Mouse (Mus musculus): Measurements from ENCODE around the gene Hs6st3. TPM values are rescaled to one million over a fixed set of nuclear protein-coding genes. Genes with fewer than 3 reads are reported as not detected.

Hs6st3 gene
- total RNA-seq, 2 experiments from 2014 or later, result 0.43 to 0.83 TPM

- DNase-seq, result peak; percentile 18 to 36
Measured at GRCm38 (mm10) chr14:119797172-119797850, 659.2 kb downstream of the Hs6st3 start.

DNA sequence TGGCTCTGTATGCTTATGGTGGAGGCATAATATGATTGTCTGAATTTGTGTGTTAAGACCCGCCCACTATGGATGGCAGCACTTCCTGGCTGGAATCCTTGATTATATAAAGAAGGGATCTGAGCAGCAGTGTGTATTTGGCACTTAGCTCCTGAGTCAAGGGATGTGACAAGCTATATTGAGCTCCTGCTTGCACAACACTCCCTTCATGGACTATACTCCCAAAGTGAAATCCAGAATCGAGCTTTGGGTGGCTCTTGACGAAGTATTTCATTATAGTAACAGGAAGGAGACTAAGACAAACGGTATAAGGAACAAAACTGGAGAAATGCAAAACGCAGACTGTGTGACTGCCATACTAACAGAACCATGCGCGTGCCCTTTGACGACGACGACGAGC is 660.4 kb downstream of the Hs6st3 start:
- DNase-seq, result no peak

DNA sequence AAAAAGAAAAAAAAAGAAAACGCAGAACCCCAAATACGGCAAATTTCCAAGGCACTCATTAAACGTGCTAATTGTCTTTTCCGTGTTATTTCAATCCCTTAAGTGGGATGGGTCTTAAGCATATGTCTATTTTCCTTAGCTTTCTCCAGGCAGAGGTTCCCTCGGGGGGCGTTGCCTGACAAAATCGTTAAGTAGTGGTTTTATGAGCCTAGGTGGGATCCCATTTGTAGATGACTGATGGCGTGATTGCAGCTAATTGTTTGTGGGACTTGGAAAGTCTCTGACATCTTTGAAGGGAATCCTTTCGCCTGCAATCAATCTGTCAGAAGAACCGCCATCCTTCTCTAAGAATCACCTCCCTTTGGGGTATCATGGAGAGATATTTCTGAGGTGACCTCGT is 662.7 kb downstream of the Hs6st3 start:
- no peak for DNase-seq

GRCm38 (mm10) chr14:119813898-119814297 is 675.8 kb downstream of the Hs6st3 start:
- no peak for DNase-seq

DNA sequence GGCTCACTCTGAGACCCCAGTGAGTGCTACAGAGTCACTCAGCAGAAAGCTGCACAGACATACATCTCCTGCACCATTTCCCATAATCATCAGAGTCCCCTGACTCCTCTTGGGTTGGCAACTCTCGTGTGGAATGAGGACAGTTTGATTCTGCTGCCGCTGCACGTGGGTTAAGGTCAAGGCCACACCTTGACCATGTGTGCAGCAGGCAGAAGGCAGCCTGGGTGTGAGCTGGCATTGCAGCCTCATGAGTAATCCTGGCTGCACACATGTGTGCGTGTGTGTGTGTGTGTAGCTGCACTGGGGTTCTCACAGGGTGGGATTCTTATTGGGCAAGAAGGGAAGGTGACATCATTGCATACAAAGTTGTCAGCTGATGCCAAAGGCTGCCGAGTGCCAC is 677.5 kb downstream of the Hs6st3 start:
- peak; percentile 70 to 76 for DNase-seq

DNA sequence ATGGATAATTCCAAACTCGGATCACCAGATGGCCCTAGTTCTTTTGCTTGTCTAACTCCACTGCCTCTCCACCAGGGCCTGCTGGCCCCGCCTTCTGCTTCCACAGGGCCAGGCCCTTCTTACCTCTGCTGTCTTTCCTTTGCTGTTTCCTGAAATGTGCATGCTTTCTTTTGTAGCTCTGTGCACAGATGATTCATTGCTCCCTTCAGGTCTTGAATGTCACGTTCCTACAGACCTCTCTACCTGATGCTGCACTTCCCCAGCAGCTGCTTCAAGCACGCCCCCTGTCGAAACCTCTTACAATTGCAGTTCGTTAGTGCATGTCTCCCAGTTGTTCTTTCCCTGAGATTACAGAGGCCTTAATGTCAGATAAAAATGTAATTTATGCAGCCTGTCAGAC is 682.4 kb downstream of the Hs6st3 start:
- peak; percentile 37 to 70 for DNase-seq

- peak in 1 of 2 experiments; percentile 34 for DNase-seq
Measured at GRCm38 (mm10) chr14:119831165-119832011, 693.2 kb downstream of the Hs6st3 start.

- DNase-seq, result no peak
Measured at GRCm38 (mm10) chr14:119832012-119832325, 693.8 kb downstream of the Hs6st3 start.

DNA sequence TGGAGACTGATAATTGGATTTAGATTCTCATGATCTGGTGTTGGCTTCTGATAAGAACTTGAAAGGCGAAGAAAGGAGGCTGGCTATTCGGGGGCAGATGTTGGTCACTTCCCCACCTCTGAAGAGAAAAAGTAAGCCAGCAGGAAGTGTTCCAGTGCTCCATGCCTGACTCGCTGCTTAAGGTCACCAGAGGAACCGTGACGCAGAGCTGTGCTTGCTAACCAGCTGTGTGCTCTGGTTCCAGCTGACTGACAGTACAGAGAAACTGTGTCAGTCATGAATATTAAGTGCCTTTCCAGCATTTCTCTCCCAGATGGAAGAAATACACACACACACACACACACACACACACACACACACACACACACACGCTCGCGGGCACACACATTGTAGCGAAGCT is 694.8 kb downstream of the Hs6st3 start:
- no peak for DNase-seq

DNA sequence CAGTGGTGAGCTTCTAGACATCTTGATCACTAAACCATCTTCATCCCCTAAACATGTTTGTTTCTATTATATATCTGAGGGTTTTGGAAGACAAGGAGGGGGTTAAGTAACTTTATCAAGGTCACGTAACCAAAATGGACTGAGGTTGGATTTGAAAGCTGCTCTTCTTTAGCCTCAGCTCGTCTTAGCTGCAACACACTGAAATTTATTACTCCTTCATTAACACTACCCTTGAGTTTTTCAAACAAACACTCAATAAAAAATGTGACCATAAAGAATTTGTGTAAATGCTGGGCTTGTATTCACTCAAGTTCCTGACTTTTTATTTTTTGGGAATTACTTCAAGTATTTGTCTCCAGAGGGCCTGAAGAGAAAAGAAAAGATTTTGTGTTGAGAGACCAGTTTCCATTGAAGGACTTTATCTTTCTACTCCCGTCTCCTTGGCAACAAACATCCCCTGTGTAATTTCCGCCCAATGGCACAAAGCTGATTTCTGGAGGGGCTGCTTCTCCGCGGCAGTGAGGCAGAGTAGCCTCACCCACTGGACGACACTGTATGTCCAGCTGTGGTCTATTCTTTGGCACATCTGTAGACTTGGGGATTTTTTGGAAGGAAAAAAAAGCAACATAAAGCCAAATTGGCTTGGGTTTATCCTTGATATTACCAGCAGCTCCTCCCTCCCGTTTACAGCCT is 696.0 kb downstream of the Hs6st3 start:
- DNase-seq, result no peak

DNA sequence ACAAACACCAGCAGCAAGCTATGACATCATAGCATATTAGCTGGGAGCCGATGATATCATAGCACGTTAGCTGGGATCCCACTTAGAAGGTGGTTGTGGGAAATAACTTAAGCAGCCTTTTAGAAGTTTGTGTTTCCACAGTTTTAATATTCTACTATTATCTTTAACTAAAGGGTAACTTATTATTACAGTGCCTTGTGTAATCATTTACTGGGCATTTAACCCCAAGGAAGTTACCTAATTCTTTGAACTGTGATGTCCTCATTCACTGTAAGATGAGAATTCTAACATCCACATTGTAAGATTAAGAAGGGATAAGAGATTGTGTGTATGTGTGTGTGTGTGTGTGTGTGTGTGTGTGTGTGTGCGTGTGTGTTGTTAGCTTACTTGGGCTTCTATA is 697.9 kb downstream of the Hs6st3 start:
- DNase-seq, result no peak

- peak in 1 of 2 experiments; percentile 14 for DNase-seq
Measured at GRCm38 (mm10) chr14:119847540-119847939, 709.4 kb downstream of the Hs6st3 start.

- no peak for DNase-seq
Measured at GRCm38 (mm10) chr14:119848759-119849298, 710.7 kb downstream of the Hs6st3 start.

- no peak for DNase-seq
Measured at GRCm38 (mm10) chr14:119849338-119849737, 711.2 kb downstream of the Hs6st3 start.

DNA sequence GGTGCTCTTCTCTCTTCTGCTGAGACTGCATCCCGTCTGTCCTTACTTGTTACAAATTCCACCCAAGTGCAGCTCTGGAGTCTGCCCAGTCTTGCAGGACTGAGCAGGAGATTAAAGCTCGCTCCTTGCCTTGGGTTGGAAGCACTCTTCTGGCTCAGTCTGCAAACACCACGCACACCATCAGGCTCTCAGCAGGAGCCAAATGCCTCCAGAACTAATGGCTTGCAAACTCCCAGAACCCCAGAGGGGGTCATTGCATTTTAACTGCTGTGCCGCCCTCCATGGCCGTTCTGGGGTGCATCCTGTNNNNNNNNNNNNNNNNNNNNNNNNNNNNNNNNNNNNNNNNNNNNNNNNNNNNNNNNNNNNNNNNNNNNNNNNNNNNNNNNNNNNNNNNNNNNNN is 714.0 kb downstream of the Hs6st3 start:
- peak in 1 of 2 experiments; percentile 1 for DNase-seq

- DNase-seq, result no peak
Measured at GRCm38 (mm10) chr14:119857338-119858291, 719.5 kb downstream of the Hs6st3 start.

DNA sequence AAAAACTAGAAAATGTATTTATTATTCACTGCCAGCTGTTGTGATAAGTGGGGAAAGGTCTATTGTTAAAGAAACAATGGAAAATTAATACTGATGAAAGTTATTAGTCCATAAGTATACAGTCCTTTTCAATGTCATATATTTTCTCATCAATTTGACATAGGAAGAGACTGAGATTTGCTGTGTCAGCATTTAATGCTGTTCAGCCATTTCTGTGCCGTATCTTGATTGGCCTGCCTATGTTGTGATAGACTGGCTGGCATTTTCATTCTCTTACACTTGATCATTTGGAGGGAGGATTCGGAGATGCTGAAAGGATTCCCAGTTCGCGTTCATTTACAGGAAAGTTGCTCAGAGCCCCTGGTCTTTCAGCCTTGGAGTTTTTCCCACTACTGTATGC is 735.5 kb downstream of the Hs6st3 start:
- no peak for DNase-seq

DNA sequence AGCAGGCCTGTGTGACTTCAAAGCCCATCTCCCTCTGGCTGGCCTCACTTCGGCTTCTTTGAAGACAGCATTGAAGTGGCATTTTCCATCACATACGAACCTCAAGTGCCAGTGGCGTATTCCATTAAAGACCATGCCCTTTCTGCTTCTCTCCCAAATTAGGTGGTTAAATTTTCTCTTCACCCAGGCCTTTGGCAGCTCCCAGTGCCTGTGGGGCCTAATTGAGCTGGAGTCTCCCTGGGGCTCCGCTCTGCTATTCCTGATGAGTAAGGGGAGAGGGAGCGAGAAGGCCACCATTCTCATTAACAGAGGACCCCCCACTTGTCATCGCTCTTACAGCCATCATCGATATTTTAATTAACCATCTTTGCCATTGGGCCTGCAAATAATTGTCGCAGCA is 754.8 kb downstream of the Hs6st3 start:
- no peak for DNase-seq

DNA sequence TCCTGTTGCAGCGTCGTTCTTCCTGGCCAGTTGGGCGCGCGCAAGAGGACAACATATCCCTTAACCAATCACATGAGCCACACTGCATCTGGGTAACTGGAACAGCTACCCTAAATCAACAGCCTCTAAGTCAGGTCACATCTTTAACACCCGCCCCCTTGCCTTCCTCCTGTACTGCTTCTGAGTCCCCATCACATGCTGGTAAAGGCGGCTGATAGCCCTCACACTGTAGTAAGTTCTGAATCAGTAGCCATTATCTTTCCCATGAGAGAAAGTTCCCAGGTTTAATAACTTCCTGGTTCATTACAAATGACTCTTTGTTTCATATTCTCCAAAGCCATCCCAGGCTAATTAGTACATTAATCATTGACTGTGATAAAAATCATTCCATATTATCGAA is 757.0 kb downstream of the Hs6st3 start:
- DNase-seq, result no peak

DNA sequence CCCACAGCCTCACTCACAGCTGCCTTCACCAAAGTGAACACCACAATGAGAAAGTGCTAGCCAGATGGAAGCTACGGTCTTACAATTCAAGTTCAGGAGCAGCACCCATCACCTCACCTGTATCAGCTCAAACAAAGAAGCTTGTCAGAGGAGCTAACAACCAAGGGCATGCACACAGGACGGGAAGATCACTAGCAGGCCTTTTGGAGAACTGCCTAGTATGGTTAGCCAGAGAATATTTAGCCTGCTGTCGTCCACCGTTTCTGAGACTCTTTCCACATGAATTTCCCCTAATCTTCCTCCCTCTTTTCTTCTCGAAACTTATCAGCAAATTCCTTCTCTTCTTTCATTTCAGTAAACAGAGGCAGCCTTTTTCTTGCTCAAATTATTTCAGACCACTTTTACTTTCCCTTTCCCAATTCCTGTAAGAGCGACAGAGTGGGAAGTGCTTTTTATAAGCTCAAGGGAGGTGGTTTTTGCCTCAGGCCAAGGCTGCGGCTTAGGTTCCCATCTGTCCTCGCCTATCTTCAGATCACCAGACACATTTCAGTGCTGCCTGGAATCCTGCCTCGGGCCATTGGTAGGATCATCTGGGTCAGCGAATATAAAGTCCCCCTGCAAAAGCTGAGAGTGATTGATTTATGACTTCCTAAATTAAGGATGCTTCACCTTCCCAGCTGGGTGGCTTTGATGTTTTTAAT is 757.8 kb downstream of the Hs6st3 start:
- no peak for DNase-seq

DNA sequence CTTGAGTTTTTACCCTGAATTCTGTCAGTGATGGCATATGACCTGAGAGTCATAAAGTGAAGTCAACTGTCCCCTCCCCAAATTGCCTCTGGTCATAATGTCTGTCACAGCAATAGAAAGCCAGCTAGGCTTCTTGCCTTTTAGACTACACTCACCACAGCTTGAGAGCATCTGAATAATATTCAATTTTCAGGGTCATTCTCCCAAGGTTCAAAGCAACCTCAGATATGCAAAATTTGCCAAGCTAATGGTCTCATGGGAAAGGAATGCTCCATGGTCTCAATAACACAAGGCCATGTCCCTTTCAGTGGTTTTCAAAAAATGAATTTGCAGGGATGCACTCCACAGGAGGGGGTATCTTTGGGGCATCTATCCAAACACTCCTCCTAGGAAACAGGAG is 764.3 kb downstream of the Hs6st3 start:
- DNase-seq, result peak in 1 of 2 experiments; percentile 25

Measured in adrenal gland, postnatal 36 days (tissue).